Mouse (Mus musculus) intestine, embryonic 16.5 days (tissue): ENCODE measurements at regions not wholly inside any gene's neighbourhood (a gene's known extent, or its start where the extent isn't known, plus 50 kb on each side); places are given as distances from the start of the nearest gene placed in this dataset.
"Not testable (repeated sequence)": the region's sequence is repeated elsewhere in the genome, so short reads cannot be mapped to it uniquely, and the experiment has no call there.

Source experiments
- ATAC-seq: fragments of 200-750 bp; cut with Nextera tagmentation; 2 replicates; pipeline ENCODE4 v1.8.0; 2017; ENCODE audit warnings: moderate TSS enrichment, moderate library complexity
- H3K27ac ChIP-seq: fragments of 300-500 bp; sonication (generic); 2 replicates; pipeline ENCODE4 v1.5.1; 2014; ENCODE audit warnings: mild to moderate bottlenecking, low read length
- H3K27me3 ChIP-seq: fragments of 300-500 bp; sonication (generic); replicated peaks from 2 replicates; pipeline ENCODE4 v1.6.1; 2014; ENCODE audit warnings: low read length, control low read depth, mixed read lengths; ENCODE audit not compliant: control insufficient read depth, insufficient read depth
- H3K36me3 ChIP-seq: fragments of 300-500 bp; sonication (generic); 2 replicates; pipeline ENCODE4 v1.6.1; 2014; ENCODE audit warnings: low read length, control low read depth; ENCODE audit not compliant: control insufficient read depth, insufficient read depth
- H3K4me1 ChIP-seq: fragments of 300-500 bp; sonication (generic); 2 replicates; pipeline ENCODE4 v1.6.1; 2014; ENCODE audit warnings: low read length, control low read depth, mixed read lengths; ENCODE audit not compliant: control insufficient read depth, insufficient read depth
- H3K4me2 ChIP-seq: fragments of 300-500 bp; sonication (generic); 2 replicates; pipeline ENCODE4 v1.6.1; 2014; ENCODE audit warnings: low read depth, low read length, control low read depth
- H3K4me3 ChIP-seq: fragments of 300-500 bp; sonication (generic); 2 replicates; pipeline ENCODE4 v1.5.1; 2014; ENCODE audit warnings: mild to moderate bottlenecking, low read length
- H3K9ac ChIP-seq: fragments of 300-500 bp; sonication (generic); 2 replicates; pipeline ENCODE4 v1.6.1; 2014; ENCODE audit warnings: low read depth, low read length
- H3K9me3 ChIP-seq: fragments of 300-500 bp; sonication (generic); 2 replicates; pipeline ENCODE4 v1.6.1; 2016; ENCODE audit warnings: low read length, control low read depth; ENCODE audit not compliant: control insufficient read depth
- WGBS: fragments of 180-500 bp; shearing (Covaris S2); extraction: QIAGEN DNeasy Blood & Tissue Kit; methylation state at CpG from one replicate; pipeline ENCODE4 v1.1.7; 2014; 5-methylcytosine and 5-hydroxymethylcytosine counted together

GRCm38 (mm10) chr9:115450741-115451320, 140.6 kb upstream of the Stt3b start:
- H3K27me3 ChIP-seq, result no peaks in the 10 kb centered on the region
- no peak for ATAC-seq
- no peaks in the 10 kb centered on the region for H3K36me3 ChIP-seq
- WGBS, result 79% methylated on average over 5 of the region's 5 CpGs
- no peaks in the 10 kb centered on the region for H3K4me1 ChIP-seq
- H3K9me3 ChIP-seq, result no peaks in the 10 kb centered on the region
- H3K4me2 ChIP-seq, result no peak overlapping the region
- no peak overlapping the region for H3K27ac ChIP-seq
- no peak overlapping the region for H3K9ac ChIP-seq
- no peak overlapping the region for H3K4me3 ChIP-seq

GRCm38 (mm10) chr9:115454771-115455170, 144.6 kb upstream of the Stt3b start:
- Histone ChIP-seq H3K27me3 (no peaks in the 10 kb centered on the region), H3K9me3 (no peaks in the 10 kb centered on the region), H3K36me3 (no peaks in the 10 kb centered on the region), H3K4me2 (no peak overlapping the region), H3K27ac (no peak overlapping the region), H3K9ac (no peak overlapping the region), H3K4me1 (no peaks in the 10 kb centered on the region), H3K4me3 (no peak overlapping the region)
- WGBS, result 86% methylated on average over 7 of the region's 7 CpGs
- ATAC-seq, result no peak

- H3K27me3 ChIP-seq, result no peaks in the 10 kb centered on the region
- ATAC-seq, result no peak
- H3K9ac ChIP-seq, result no peak overlapping the region
- no peak overlapping the region for H3K4me2 ChIP-seq
- no peak overlapping the region for H3K4me3 ChIP-seq
- no peaks in the 10 kb centered on the region for H3K9me3 ChIP-seq
- H3K4me1 ChIP-seq, result no peaks in the 10 kb centered on the region
- no peaks in the 10 kb centered on the region for H3K36me3 ChIP-seq
- no peak overlapping the region for H3K27ac ChIP-seq
- 53% methylated on average over 3 of the region's 3 CpGs for WGBS
Observed at GRCm38 (mm10) chr9:115456121-115456520, 145.9 kb upstream of the Stt3b start.

GRCm38 (mm10) chr9:115456638-115457037, 146.4 kb upstream of the Stt3b start:
- Histone ChIP-seq H3K27ac (no peak overlapping the region), H3K9me3 (no peaks in the 10 kb centered on the region), H3K9ac (no peak overlapping the region), H3K4me2 (no peak overlapping the region), H3K27me3 (no peaks in the 10 kb centered on the region), H3K36me3 (no peaks in the 10 kb centered on the region), H3K4me3 (no peak overlapping the region), H3K4me1 (no peaks in the 10 kb centered on the region)
- 50% methylated on average over 6 of the region's 6 CpGs for WGBS
- no peak for ATAC-seq

GRCm38 (mm10) chr9:115457889-115458710, 147.9 kb upstream of the Stt3b start:
- H3K9ac ChIP-seq, result no peak overlapping the region
- H3K9me3 ChIP-seq, result no peaks in the 10 kb centered on the region
- no peak overlapping the region for H3K27ac ChIP-seq
- H3K4me1 ChIP-seq, result no peaks in the 10 kb centered on the region
- no peak overlapping the region for H3K4me2 ChIP-seq
- no peak for ATAC-seq
- no peak overlapping the region for H3K4me3 ChIP-seq
- H3K36me3 ChIP-seq, result no peaks in the 10 kb centered on the region
- WGBS, result 70% methylated on average over 21 of the region's 21 CpGs
- H3K27me3 ChIP-seq, result no peaks in the 10 kb centered on the region

GRCm38 (mm10) chr9:115459075-115459474, 148.9 kb upstream of the Stt3b start:
- not testable (repeated sequence) for H3K4me3 ChIP-seq, H3K9me3 ChIP-seq, ATAC-seq, H3K4me1 ChIP-seq, H3K27ac ChIP-seq, H3K9ac ChIP-seq, H3K36me3 ChIP-seq, H3K4me2 ChIP-seq, H3K27me3 ChIP-seq
- 92% methylated on average over 6 of the region's 6 CpGs for WGBS

GRCm38 (mm10) chr9:115465326-115465725, 155.1 kb upstream of the Stt3b start:
- no peak overlapping the region for H3K4me3 ChIP-seq
- H3K27ac ChIP-seq, result no peak overlapping the region
- H3K4me1 ChIP-seq, result no peaks in the 10 kb centered on the region
- H3K36me3 ChIP-seq, result no peaks in the 10 kb centered on the region
- H3K4me2 ChIP-seq, result no peak overlapping the region
- H3K9ac ChIP-seq, result no peak overlapping the region
- H3K9me3 ChIP-seq, result no peaks in the 10 kb centered on the region
- no peaks in the 10 kb centered on the region for H3K27me3 ChIP-seq
- WGBS, result 90% methylated on average over 10 of the region's 10 CpGs
- no peak for ATAC-seq

GRCm38 (mm10) chr9:115468641-115469040, 158.4 kb upstream of the Stt3b start:
- Histone ChIP-seq H3K9ac (no peak overlapping the region), H3K36me3 (no peaks in the 10 kb centered on the region), H3K4me3 (no peak overlapping the region), H3K9me3 (no peaks in the 10 kb centered on the region), H3K27me3 (no peaks in the 10 kb centered on the region), H3K4me2 (no peak overlapping the region), H3K27ac (no peak overlapping the region), H3K4me1 (no peaks in the 10 kb centered on the region)
- ATAC-seq, result no peak
- whole genome bisulfite sequencing, result 85% methylated on average over 2 of the region's 2 CpGs

- no peak for ATAC-seq
Observed at GRCm38 (mm10) chr9:115471582-115471981, 161.4 kb upstream of the Stt3b start.

More at GRCm38 (mm10) chr9:115471582-115471981, 161.4 kb upstream of the Stt3b start:
- H3K9me3 ChIP-seq, result no peaks in the 10 kb centered on the region
- 90% methylated on average over 6 of the region's 6 CpGs for WGBS
- H3K27me3 ChIP-seq, result no peaks in the 10 kb centered on the region
- H3K4me1 ChIP-seq, result no peaks in the 10 kb centered on the region
- no peaks in the 10 kb centered on the region for H3K36me3 ChIP-seq
- H3K9ac ChIP-seq, result no peak overlapping the region
- H3K4me2 ChIP-seq, result no peak overlapping the region
- H3K4me3 ChIP-seq, result no peak overlapping the region
- H3K27ac ChIP-seq, result no peak overlapping the region
